Comparison of ENCODE assay signal across 9 mouse cellular contexts in genomic region chr4:46649161-46649560, GRCm38 (mm10). TPM values are rescaled to one million over a fixed set of nuclear protein-coding genes. Genes with fewer than 3 reads are reported as not detected.
DNase-seq lines count a peak whose midpoint lies in the region; ATAC-seq and TF ChIP-seq lines count a peak whose summit lies in the region.
"Had no signal": no experiment of that assay in that cellular context is flagged by ENCODE, and none has a peak within 500 bp of the region (broad histone marks: within the 10 kb centered on the region; RNA-seq: fewer than 3 reads in every experiment).

No protein-coding gene starts in this region.

- TF ChIP-seq CTCF in small intestine, adult 2 months (IDR thresholded peaks at IDR 0.05; ENCODE audit: extremely low read depth, insufficient read length, insufficient replicate concordance, low read depth, low read length): no peak

- no peak for TF ChIP-seq POLR2A in small intestine, adult 2 months (IDR thresholded peaks at IDR 0.05; ENCODE audit: low read depth, low read length)

- WGBS in lung, embryonic 16.5 days: 26% methylated on average over 4 of the region's 4 CpGs
- WGBS in limb, embryonic 11.5 days: 47% methylated on average over 4 of the region's 4 CpGs
- WGBS in small intestine, adult 2 months: 46% methylated on average over 4 of the region's 4 CpGs

- H3K4me2 ChIP-seq in lung, embryonic 16.5 days (ENCODE audit: low read depth, low read length): peak overlapping the region; percentile 72
- H3K4me2 ChIP-seq in limb, embryonic 11.5 days (ENCODE audit: low read depth, severe bottlenecking): peak overlapping the region; percentile 94

- no peak for ATAC-seq in lung, embryonic 16.5 days (ENCODE audit: low read depth)
- no peak for ATAC-seq in limb, embryonic 11.5 days (ENCODE audit: insufficient number of reproducible peaks, low FRiP score, low TSS enrichment, low read depth)

- H3K9me3 ChIP-seq in lung, embryonic 16.5 days (ENCODE audit: control insufficient read depth, low read length): no peaks in the 10 kb centered on the region
- H3K9me3 ChIP-seq in limb, embryonic 11.5 days (ENCODE audit: control insufficient read depth, low read length): no peaks in the 10 kb centered on the region

- peaks cover 8% of the 10 kb centered on the region; the same call in 1 of the 2 replicates for H3K27me3 ChIP-seq in lung, embryonic 16.5 days (ENCODE audit: control insufficient read depth, insufficient read depth, low read depth, low read length)
- H3K27me3 ChIP-seq in limb, embryonic 11.5 days (ENCODE audit: control insufficient read depth, insufficient read depth, low read length): peaks cover 17% of the 10 kb centered on the region
- H3K27me3 ChIP-seq in small intestine, adult 2 months (ENCODE audit: control insufficient read depth, insufficient read depth, low read length): no peaks in the 10 kb centered on the region

- peak overlapping the region; percentile 79 for H3K4me3 ChIP-seq in lung, embryonic 16.5 days (ENCODE audit: low read length)
- peak overlapping the region; percentile 65; the same call in 1 of the 2 replicates for H3K4me3 ChIP-seq in limb, embryonic 11.5 days (ENCODE audit: low read depth, low read length)
- H3K4me3 ChIP-seq in small intestine, adult 2 months (ENCODE audit: low read depth, low read length): peak overlapping the region; percentile 84

- H3K27ac ChIP-seq in lung, embryonic 16.5 days (ENCODE audit: low read length): no peak overlapping the region
- H3K27ac ChIP-seq in limb, embryonic 11.5 days (replicated peaks; ENCODE audit: low read depth, low read length): no peak overlapping the region
- no peak overlapping the region for H3K27ac ChIP-seq in small intestine, adult 2 months (ENCODE audit: insufficient read depth, low read depth, low read length)

- H3K9ac ChIP-seq in lung, embryonic 16.5 days (ENCODE audit: low read length): peak overlapping the region; percentile 83
- H3K9ac ChIP-seq in limb, embryonic 11.5 days (ENCODE audit: low read length): no peak overlapping the region

- no peak for DNase-seq in lung, postnatal 25 days (ENCODE audit: low spot score)
- DNase-seq in fat pad, adult 2 months (ENCODE audit: extremely low read depth, low read depth, low spot score): peak; percentile 54
- DNase-seq in limb, embryonic 11.5 days (ENCODE audit: low spot score): no peak
- no peak for DNase-seq in adrenal gland, postnatal 25 days
- DNase-seq in gastrocnemius, postnatal 25 days: no peak
- no peak for DNase-seq in kidney, postnatal 14 days
- DNase-seq: layer of hippocampus, postnatal 36 days had no signal

- peaks cover 7% of the 10 kb centered on the region for H3K4me1 ChIP-seq in lung, embryonic 16.5 days (replicated peaks; ENCODE audit: control insufficient read depth, insufficient read depth, low read length)
- H3K4me1 ChIP-seq in limb, embryonic 11.5 days (ENCODE audit: control insufficient read depth, insufficient read depth, low read length): 0 out of 2 replicates have a peak, but pooled peaks cover 2% of the 10 kb centered on the region
- H3K4me1 ChIP-seq in small intestine, adult 2 months (ENCODE audit: control insufficient read depth, insufficient read depth, insufficient read length, low read length): no peaks in the 10 kb centered on the region

- H3K36me3 ChIP-seq in lung, embryonic 16.5 days (ENCODE audit: control insufficient read depth, insufficient read depth, low read length): no peaks in the 10 kb centered on the region
- no peaks in the 10 kb centered on the region for H3K36me3 ChIP-seq in limb, embryonic 11.5 days (ENCODE audit: control insufficient read depth, insufficient read depth, low read length)
- H3K36me3 ChIP-seq in small intestine, adult 2 months (ENCODE audit: control insufficient read depth, insufficient read depth, low read length): no peaks in the 10 kb centered on the region

RNA-seq across cellular contexts. Expression of gene Tbc1d2, which starts 0.8 kb away (rescaled TPM):
- polyA plus RNA-seq in lung, embryonic 16.5 days (2015; fragmentation: Nextera tagmentation; extraction: Ambion mirVana): 4.2 and 4.3 TPM in 2 replicates
- 0.96 and 1.7 TPM in 2 replicates for polyA plus RNA-seq in limb, embryonic 11.5 days (2014; fragmentation: Nextera tagmentation; extraction: Ambion mirVana)
- 3.7 and 6.8 TPM in 2 replicates for polyA plus RNA-seq in small intestine, adult 2 months (2012; rRNA removed)
- total RNA-seq in adrenal gland, postnatal 25 days (2021): 2.1 and 2.9 TPM in 2 replicates
- under 1 TPM; 0.64 to 0.78 TPM for total RNA-seq in gastrocnemius, postnatal 25 days (2021)

RNA-seq across cellular contexts. Expression of gene Coro2a, which starts 47.2 kb away (rescaled TPM):
- 5.2 TPM in 2 replicates for polyA plus RNA-seq in lung, embryonic 16.5 days (2015; fragmentation: Nextera tagmentation; extraction: Ambion mirVana)
- 1.7 and 2.7 TPM in 2 replicates for polyA plus RNA-seq in limb, embryonic 11.5 days (2014; fragmentation: Nextera tagmentation; extraction: Ambion mirVana)
- polyA plus RNA-seq in small intestine, adult 2 months (2012; rRNA removed): 104 and 312 TPM in 2 replicates
- 2.4 and 3.5 TPM in 2 replicates for total RNA-seq in adrenal gland, postnatal 25 days (2021)
- total RNA-seq in gastrocnemius, postnatal 25 days (2021): under 1 TPM in 1 of 2 experiments, not detected in 1; 0.20 TPM

Comparison
In these comparisons a context has a peak if more than half of its experiments do, and no peak if none do; other contexts are left out.
1. RNA of gene Coro2a, which starts 47.2 kb away (polyA plus RNA-seq): 104 to 312 TPM in small intestine, adult 2 months; 5.2 TPM in lung, embryonic 16.5 days and 1.7 to 2.7 TPM in limb, embryonic 11.5 days; every median in the first group is over 10 times any median in the second.
2. Peak in every context shown above with its lines, with median percentiles within 50 percentile points of each other: H3K4me3 ChIP-seq.